Mouse (Mus musculus): ENCODE results near the gene Map3k14. TPM values are rescaled to one million over a fixed set of nuclear protein-coding genes. Genes with fewer than 3 reads are reported as not detected.

Map3k14 gene
- total and polyA plus RNA-seq, 2 experiments from 2014 or later = 0.77 to 3.2 TPM

- WGBS = 87% methylated on average over 1 of the region's 1 CpGs
- Histone ChIP-seq H3K36me3 (ENCODE audit: insufficient read depth) (peaks cover 8% of the 10 kb centered on the region; the same call in 1 of the 2 replicates), H3K4me1 (ENCODE audit: insufficient read depth) (no peaks in the 10 kb centered on the region), H3K27ac (ENCODE audit: low read depth, low read length) (no peak overlapping the region), H3K27me3 (ENCODE audit: insufficient read depth, low read length) (no peaks in the 10 kb centered on the region), H3K9ac (no peak overlapping the region), H3K4me2 (ENCODE audit: low read depth) (no peak overlapping the region), H3K4me3 (ENCODE audit: low read depth, low read length) (no peak overlapping the region), H3K9me3 (ENCODE audit: low read length) (no peaks in the 10 kb centered on the region)
- no peak for TF ChIP-seq CTCF (IDR thresholded peaks at IDR 0.05; ENCODE audit: low read depth)
- no peak for DNase-seq
- no peak for ATAC-seq
Observed at GRCm38 (mm10) chr11:103215355-103215754, 51.9 kb downstream of the Map3k14 start.

- Histone ChIP-seq H3K9ac (no peak overlapping the region), H3K27me3 (ENCODE audit: insufficient read depth, low read length) (no peaks in the 10 kb centered on the region), H3K27ac (ENCODE audit: low read depth, low read length) (no peak overlapping the region), H3K4me1 (ENCODE audit: insufficient read depth) (no peaks in the 10 kb centered on the region), H3K4me2 (ENCODE audit: low read depth) (no peak overlapping the region), H3K9me3 (ENCODE audit: low read length) (no peaks in the 10 kb centered on the region), H3K36me3 (ENCODE audit: insufficient read depth) (no peaks in the 10 kb centered on the region), H3K4me3 (ENCODE audit: low read depth, low read length) (no peak overlapping the region)
- 93% methylated on average over 5 of the region's 5 CpGs for WGBS
- peak; percentile 22; the same call in 1 of the 2 replicates for TF ChIP-seq CTCF (IDR thresholded peaks at IDR 0.05; ENCODE audit: low read depth)
- DNase-seq (no peak), ATAC-seq (no peak)
Observed at GRCm38 (mm10) chr11:103213712-103214111, 53.6 kb downstream of the Map3k14 start.

DNA sequence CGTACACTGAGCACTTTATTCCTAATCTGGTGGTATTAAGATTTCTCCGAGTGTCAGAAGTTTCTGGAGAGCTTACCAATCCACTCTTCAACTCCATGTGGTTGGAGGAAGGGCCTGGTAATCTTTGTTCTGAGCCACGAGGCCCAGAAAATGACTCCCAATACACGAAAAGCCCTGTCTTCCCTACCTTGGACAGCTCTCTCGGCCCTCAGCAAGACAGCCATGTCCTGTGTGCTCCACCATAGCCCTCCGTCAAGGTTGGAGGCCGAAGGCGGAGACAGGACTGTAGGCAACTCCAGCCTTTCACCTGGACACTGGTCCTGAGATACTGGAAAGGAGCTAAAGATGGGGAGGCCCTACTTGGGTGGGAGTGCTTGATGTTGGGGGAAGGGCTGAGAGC is 57.0 kb downstream of the Map3k14 start:
- no peak for ATAC-seq
- Histone ChIP-seq H3K4me2 (ENCODE audit: low read depth) (no peak overlapping the region), H3K27ac (ENCODE audit: low read depth, low read length) (no peak overlapping the region), H3K4me1 (ENCODE audit: insufficient read depth) (no peaks in the 10 kb centered on the region), H3K9ac (no peak overlapping the region), H3K9me3 (ENCODE audit: low read length) (no peaks in the 10 kb centered on the region), H3K4me3 (ENCODE audit: low read depth, low read length) (no peak overlapping the region), H3K27me3 (ENCODE audit: insufficient read depth, low read length) (no peaks in the 10 kb centered on the region), H3K36me3 (ENCODE audit: insufficient read depth) (no peaks in the 10 kb centered on the region)
- TF ChIP-seq CTCF (IDR thresholded peaks at IDR 0.05; ENCODE audit: low read depth) = no peak
- 77% methylated on average over 8 of the region's 8 CpGs for WGBS
- DNase-seq = no peak

GRCm38 (mm10) chr11:103208458-103208857 is 58.8 kb downstream of the Map3k14 start, which contains the start of gene 1700023F06Rik:
Gene 1700023F06Rik (minus strand): TSS chr11:103208558.
- ATAC-seq = no peak
- Histone ChIP-seq H3K36me3 (ENCODE audit: insufficient read depth) (no peaks in the 10 kb centered on the region), H3K27me3 (ENCODE audit: insufficient read depth, low read length) (no peaks in the 10 kb centered on the region), H3K27ac (ENCODE audit: low read depth, low read length) (no peak within 1 kb of the TSS), H3K9me3 (ENCODE audit: low read length) (no peaks in the 10 kb centered on the region), H3K9ac (no peak within 1 kb of the TSS), H3K4me1 (ENCODE audit: insufficient read depth) (no peaks in the 10 kb centered on the region), H3K4me2 (ENCODE audit: low read depth) (no peak within 1 kb of the TSS), H3K4me3 (ENCODE audit: low read depth, low read length) (no peak within 1 kb of the TSS)
- WGBS = 81% methylated on average over 3 of the region's 3 CpGs
- no peak for TF ChIP-seq CTCF (IDR thresholded peaks at IDR 0.05; ENCODE audit: low read depth)
- no peak for DNase-seq

DNA sequence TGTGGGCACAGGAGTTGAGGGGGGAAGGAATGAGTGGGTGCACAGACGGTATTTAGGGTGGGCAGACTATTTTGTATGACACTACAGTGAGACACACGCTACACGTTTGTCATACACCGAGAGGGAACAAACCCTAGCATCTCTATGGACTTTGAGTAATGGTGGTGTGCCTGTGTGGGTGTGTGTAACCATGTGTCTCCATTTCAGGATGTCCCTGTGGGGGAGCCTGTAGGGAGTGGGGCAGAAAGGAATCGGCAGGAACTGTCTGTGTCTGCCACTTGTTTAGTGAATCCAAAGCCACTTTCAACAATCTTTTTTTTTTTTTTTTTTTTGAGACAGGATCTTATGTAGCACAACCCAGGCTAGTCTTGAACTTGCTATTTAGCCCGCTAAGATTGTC is 61.1 kb downstream of the Map3k14 start:
- no peak for ATAC-seq
- no peak overlapping the region for H3K9ac ChIP-seq
- no peaks in the 10 kb centered on the region for H3K27me3 ChIP-seq (ENCODE audit: insufficient read depth, low read length)
- H3K36me3 ChIP-seq (ENCODE audit: insufficient read depth) = no peaks in the 10 kb centered on the region
- no peak for DNase-seq
- no peaks in the 10 kb centered on the region for H3K9me3 ChIP-seq (ENCODE audit: low read length)
- H3K27ac ChIP-seq (ENCODE audit: low read depth, low read length) = no peak overlapping the region
- peaks cover 5% of the 10 kb centered on the region; the same call in 1 of the 2 replicates for H3K4me1 ChIP-seq (ENCODE audit: insufficient read depth)
- no peak for TF ChIP-seq CTCF (IDR thresholded peaks at IDR 0.05; ENCODE audit: low read depth)
- H3K4me3 ChIP-seq (ENCODE audit: low read depth, low read length) = no peak overlapping the region
- 94% methylated on average over 6 of the region's 6 CpGs for WGBS
- H3K4me2 ChIP-seq (ENCODE audit: low read depth) = no peak overlapping the region

DNA sequence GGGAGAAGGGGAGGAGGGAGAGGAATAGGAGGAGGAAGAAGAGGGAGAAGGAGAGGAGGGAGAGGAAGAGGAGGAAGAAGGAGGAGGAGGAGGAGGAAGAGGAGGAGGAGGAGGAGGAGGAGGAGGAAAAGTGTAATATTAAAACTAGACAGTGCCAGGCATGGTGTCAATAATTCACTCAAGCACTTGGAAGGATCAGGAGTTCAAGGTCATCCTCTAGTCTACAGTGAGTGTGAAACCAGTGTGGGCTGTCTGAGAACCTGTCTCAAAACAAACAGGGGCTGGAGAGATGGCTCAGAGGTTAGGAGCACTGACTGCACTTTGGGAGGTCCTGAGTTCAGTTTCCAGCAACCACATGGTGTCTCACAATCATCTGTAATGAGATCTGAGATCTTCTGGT is 64.9 kb downstream of the Map3k14 start:
- H3K27ac ChIP-seq (ENCODE audit: low read depth, low read length) = no peak overlapping the region
- DNase-seq (no peak), ATAC-seq (no peak)
- H3K9ac ChIP-seq = no peak overlapping the region
- H3K4me1 ChIP-seq (ENCODE audit: insufficient read depth) = peaks cover 13% of the 10 kb centered on the region; the same call in 1 of the 2 replicates
- no peak overlapping the region for H3K4me2 ChIP-seq (ENCODE audit: low read depth)
- 0 out of 2 replicates have a peak, but pooled peaks cover 1% of the 10 kb centered on the region for H3K36me3 ChIP-seq (ENCODE audit: insufficient read depth)
- no peak for TF ChIP-seq CTCF (IDR thresholded peaks at IDR 0.05; ENCODE audit: low read depth)
- H3K9me3 ChIP-seq (ENCODE audit: low read length) = no peaks in the 10 kb centered on the region
- peaks cover 4% of the 10 kb centered on the region; the same call in 1 of the 2 replicates for H3K27me3 ChIP-seq (ENCODE audit: insufficient read depth, low read length)
- H3K4me3 ChIP-seq (ENCODE audit: low read depth, low read length) = no peak overlapping the region

DNA sequence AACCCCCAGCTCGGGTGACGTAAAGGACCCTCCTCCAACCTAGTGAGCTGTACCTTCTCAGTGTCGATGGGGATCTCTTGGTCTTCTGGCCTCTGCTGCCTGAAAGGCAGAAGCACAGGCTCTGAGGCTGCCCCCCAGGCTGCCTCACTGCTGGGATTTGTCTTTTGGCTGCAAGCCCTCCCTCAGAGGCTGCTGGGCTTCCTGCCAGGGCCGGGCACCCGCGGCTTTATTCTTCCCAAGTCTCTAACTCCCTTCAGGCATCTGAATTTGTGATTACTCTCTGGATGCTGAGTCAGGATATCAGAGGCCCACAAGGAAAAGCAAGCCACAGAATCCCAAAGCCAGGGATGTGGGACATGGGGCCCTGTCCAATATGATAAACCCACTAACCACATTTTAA is 65.6 kb downstream of the Map3k14 start:
- H3K4me3 ChIP-seq (ENCODE audit: low read depth, low read length) = no peak overlapping the region
- peaks cover 9% of the 10 kb centered on the region; the same call in 1 of the 2 replicates for H3K36me3 ChIP-seq (ENCODE audit: insufficient read depth)
- H3K9ac ChIP-seq = no peak overlapping the region
- ATAC-seq = peak; percentile 53
- H3K4me2 ChIP-seq (ENCODE audit: low read depth) = no peak overlapping the region
- 13% methylated on average over 6 of the region's 6 CpGs for WGBS
- no peak overlapping the region for H3K27ac ChIP-seq (ENCODE audit: low read depth, low read length)
- no peaks in the 10 kb centered on the region for H3K9me3 ChIP-seq (ENCODE audit: low read length)
- peak; percentile 82 for DNase-seq
- peak; percentile 18; the same call in 1 of the 2 replicates for TF ChIP-seq CTCF (IDR thresholded peaks at IDR 0.05; ENCODE audit: low read depth)
- peaks cover 8% of the 10 kb centered on the region; the same call in 1 of the 2 replicates for H3K27me3 ChIP-seq (ENCODE audit: insufficient read depth, low read length)
- H3K4me1 ChIP-seq (ENCODE audit: insufficient read depth) = peaks cover 13% of the 10 kb centered on the region; the same call in 1 of the 2 replicates

Measured in forebrain, postnatal 0 days (tissue).